Mouse (Mus musculus) lung, postnatal 10 days (tissue): ENCODE data around the gene Ets2.
A peak's percentile ranks its signal among the peaks of the same experiment; 100 is the strongest.
"Not testable (repeated sequence)": the region's sequence is repeated elsewhere in the genome, so short reads cannot be mapped to it uniquely, and the experiment has no call there.

Source experiments
- DNase-seq: peaks from one replicate; pipeline ENCODE4 v3.0.0; 2021

Ets2 gene

DNA sequence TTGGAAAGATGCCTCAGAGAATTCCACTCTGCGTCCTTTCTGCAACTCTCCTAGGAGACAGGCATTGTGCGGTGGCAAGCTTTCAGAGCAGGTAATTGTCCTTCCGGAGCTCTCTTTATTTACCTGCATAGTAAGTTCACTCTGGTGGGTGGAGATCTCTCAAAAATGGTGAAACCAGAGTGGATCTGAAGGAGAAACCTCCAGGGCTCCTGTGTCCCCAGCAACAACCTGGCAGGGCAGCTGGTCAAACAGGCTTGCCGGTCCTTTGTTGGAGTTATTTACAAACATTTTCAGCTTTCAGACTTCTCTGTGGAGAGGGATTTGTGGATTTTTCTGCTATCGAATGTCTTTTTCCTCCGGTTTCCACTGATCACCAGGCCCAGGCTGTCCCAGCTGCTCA is 34.6 kb downstream of the Ets2 start:
- DNase-seq = no peak

DNA sequence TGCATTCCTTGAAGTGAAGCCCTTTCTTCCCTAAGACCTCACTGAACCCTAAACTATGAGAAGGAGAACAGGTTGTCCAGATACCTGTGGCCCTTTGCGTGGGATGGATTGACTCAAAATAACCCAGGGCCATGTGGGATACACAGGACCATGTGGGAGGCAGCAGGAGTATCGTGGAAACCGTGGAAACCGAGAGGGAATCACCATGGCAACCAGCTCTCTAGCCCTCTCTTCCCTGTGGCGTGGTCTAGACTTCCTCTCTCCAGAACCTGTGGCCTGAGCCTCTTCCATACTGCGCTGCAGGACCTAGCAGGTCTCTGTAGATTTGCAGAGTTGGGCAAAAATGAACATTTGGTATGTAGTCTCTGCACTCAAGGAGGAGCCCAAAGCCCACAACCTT is 37.6 kb downstream of the Ets2 start:
- no peak for DNase-seq

DNA sequence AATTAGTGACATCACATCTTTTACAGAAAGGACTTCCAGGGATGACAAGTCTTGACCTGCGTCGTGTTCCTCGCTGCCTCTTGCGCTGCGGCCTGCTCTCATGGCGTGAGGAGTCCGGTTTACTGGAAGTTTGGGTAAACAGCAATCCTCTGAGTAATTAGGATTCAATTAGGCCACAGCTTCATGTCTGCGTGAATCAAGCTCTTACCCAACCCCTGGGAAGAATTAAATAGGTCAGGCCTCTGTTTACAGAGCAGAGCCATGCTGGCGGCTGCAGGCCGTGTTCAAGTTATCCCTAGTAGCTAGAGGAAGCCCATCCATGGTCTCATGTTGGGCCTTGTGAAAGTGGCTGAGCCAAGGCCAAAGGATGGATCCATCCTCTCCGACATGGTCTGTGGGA is 39.5 kb downstream of the Ets2 start:
- peak; percentile 62 for DNase-seq

DNA sequence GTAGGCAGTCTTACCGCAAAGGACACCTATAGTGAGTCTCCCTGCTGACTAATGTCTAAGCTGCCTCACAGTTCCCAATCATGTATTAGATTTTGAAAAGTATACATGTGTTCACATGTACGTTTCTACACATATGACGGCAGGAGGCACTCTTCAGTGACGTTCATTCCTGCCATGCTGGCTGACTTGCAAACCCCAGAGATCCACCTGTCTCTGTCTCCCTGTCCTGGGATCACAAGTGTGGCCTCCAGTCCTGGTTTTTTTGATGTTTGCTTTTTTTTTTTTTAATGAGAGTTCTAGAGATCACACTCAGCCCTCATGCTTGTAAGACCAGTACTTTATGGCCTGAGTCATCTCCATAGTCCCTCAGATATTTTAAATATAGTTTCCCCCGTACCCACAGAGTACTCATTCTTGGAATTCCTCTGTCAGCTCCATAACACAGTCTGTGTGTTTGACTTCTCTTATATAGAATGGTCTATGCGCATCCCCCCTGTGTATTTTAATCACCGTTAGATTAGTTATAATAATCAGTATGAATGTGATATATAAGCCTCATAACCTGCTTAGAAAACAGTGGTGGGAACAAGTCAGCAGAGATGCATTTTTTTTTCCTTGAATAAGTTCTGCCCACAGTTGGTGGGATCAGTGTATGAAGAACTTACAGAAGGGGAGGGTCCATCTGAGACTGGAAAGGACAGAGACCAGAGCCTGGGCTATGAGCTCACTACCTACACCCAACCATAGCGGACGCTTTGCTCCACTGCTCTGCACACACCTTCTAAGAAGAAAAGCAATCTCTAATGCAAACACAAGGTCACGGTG is 40.3 kb downstream of the Ets2 start:
- no peak for DNase-seq

DNA sequence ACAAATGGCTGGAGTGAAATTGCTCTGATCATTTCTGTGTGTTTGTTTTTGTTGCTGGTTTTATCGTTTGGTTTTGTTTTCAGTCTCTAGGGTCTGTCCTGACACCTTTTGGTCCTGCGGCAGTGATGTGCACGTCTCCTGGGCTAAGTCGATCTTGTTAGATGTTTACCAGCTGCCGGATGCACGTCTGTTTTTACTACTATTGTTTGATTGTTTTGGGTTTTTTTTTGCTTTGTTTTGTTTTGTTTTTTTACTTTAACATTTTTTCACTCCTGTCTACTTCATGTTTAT is 40.8 kb downstream of the Ets2 start:
- DNase-seq = no peak

DNA sequence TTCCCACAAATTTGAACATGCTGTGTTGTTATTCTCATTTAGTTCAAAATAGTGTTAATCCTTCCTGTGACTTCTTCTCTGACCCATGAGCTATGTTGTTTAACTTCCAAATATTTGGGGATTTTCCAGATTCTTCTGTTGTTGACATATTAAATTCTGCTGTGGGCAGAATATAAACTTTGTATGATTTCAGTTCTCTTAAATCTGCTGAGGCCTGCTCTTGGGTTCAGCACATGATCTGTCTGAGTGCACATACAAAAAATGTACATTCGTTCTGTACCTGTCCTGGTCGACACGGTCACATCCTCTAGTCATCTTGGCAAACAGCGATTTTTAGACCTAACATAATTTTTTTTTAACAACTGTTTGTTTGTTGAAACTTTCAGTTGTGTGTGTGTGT is 41.2 kb downstream of the Ets2 start:
- DNase-seq = no peak

DNA sequence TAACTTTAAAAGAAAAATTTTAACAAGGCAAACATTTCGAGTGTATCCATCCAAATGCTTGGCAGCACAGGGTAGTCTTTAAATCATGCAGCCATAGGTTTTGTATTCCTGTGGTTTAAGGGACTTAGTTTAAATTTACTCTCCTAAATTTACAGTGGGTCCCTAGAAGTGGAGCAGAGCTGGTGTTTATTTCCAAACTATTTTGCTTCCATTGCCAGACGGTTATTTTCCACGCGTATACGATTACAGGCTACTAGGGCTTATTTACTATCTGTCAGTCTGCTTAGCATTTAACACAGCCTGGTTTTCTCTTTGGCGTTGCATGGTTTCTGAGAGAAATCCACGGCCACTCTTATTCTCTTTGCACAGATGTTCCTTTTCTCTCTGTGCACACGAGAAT is 42.9 kb downstream of the Ets2 start:
- DNase-seq = no peak

DNA sequence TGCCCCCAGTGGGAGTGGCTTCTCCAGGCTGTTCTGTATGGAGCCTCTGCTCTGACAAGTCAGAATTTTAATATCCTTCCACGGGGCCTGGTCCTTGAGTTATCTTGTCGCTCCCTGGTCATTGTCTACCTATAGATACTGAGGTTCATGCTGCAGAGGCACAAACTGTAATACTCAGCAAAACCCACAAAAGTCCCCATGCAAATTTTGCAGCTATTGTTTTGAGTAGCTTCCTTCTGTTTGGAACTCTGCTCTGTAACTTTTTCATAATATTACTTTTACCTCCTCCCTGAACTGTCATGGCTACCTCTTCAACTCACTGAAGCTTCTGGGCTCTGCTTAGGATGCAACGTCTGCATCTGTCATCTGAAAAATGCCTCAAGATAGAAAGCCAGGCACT is 43.8 kb downstream of the Ets2 start:
- no peak for DNase-seq

DNA sequence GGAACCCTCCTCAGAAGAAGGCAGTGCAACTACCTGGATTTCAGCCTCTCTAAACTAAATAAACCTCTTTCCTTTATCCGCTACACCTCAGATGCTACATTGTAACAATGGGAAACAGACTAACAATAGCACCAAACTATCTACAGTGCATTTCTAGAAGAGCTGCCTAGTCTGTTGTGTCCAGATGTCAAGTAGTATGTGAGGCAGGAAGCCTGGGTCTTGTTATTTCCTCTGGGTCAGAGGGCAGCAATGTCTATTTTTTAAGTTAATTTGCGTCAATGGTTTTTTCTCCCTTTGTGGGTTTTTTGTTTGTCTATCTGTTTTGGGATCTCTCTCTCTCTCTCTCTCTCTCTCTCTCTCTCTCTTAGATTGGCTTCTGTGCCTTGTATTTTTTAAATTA is 44.7 kb downstream of the Ets2 start:
- DNase-seq = no peak

DNA sequence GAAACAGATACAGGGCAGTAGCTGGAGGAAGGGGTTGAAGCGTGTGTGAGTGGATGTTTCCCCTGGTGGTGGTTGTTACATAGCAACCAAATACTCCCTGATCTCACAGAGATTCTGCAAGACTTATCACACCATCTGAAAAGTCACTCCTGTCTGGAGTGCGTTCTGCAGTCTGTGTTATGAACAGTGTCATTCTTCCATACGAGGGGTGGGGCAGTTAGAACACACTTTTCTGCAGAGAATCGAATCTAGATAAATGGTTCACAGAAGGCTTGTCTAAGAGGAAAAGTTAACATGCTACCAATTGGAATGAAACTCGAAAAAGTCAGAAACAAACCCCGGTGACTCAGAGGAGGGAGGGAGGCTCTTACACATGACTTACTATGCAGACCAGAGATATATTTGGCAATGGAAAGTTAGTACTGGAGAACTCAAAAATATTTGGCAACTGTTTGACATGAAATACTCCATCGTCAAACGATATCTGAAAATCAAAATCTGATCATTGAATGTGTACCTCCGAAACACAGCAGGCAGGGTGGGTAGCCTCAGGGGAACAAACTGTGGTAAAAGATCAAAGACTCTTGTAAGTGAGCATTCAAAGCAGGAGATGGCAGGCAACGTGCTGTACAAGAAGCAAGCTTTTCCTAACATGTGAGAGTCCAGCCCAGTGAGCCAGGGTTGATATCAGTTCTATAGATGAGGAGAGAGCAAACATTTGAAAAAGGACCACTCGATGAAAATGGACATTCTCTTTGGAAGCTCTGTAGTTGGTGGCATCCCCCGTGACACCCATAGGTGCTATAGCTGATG is 47.6 kb downstream of the Ets2 start:
- no peak for DNase-seq

DNA sequence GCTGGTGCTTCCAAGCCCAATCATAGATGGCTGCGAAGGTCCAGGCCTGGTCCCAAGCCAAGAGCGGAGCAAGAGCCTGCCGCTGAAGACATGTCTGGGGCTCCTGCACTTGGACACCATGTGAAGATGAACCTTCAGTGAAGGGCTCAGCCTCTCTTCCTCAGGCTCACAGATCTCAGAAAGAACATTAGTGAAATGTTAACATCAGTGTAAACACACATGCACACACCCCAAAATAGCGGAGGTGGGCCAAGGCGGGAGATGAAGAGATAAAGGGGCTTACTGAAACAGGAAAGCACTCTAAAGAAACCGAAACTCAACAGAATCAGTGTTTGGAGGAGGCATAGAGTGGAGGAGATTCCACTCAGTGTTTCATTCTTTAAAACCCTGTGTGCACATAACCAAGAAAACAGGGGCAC is 48.3 kb downstream of the Ets2 start:
- DNase-seq = peak; percentile 69

DNA sequence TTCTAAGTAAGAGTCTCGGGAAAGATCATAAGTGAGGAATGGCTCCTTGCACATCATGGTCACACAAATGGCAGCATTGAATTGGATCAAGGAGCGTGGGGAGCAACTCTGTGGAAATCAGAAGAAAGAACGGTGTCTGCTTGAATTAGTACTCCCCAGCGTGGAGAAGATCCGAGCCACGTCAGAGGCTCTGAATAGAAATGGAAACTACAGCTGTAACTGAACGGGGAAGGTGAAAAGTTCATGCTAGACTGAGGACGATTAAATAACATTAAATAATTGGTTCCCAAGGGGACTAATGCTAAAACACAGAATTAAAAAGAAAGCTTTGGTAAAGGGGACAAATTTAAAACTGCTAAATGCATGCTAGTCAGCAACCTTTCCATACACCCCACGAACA is 50.6 kb downstream of the Ets2 start:
- DNase-seq = no peak

DNA sequence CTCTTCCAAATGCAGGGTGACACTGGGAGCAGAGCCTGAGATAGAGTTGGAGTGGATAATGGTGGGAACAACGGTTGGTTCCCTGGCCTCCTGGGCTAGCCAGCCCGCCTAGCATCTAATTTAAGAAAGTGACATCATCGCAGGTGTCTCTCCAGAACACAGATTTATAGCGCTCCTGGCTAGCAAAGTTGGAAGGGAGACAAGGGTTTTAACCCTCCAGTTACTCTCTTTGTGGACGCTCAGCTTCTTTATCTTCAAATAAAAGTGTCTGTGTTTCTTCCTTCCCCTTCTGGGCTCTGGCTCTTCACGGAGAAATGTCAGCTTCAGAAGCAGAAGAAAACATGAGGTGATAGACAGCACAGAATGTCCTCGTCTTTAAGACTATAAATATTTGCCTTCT is 51.4 kb downstream of the Ets2 start:
- DNase-seq = no peak

DNA sequence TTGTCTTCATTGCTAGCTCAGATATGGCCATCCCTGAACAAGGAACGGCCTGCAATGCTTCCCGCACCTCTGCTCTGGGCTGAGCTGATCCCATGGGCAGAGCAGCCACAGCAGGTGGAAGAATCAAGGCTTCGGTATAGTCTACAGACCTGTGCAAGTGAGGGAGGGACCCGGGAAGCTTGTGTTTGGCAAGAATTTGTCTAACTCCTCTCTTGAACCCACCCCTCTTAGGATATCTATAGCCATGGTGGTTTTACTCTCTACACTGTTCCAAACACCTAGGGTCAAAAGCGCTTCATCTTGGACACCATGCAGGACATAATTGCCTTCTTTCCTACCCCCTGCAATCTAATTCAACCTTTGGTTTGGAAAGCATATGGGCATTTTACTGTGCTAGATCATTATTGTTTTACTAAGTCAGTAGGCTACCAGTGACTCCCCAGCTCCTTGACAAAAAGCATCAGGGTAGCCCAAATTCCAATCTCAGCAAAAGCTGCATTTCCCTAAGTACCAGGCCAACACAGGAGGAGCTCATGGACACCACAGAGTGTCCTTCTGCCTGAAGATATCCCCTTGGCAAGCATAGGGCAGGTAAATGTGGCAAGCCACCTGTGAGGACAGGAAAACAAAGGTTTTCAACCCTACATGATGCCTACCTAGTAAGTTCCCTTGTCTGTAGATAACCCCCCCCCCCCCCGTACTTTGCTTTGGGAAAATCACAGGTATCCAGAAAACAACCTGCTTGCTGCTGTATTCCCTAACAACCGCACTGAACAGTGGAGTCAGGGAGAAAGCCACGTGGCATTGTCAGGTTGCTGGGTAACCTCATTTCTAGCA is 57.5 kb downstream of the Ets2 start:
- no peak for DNase-seq

DNA sequence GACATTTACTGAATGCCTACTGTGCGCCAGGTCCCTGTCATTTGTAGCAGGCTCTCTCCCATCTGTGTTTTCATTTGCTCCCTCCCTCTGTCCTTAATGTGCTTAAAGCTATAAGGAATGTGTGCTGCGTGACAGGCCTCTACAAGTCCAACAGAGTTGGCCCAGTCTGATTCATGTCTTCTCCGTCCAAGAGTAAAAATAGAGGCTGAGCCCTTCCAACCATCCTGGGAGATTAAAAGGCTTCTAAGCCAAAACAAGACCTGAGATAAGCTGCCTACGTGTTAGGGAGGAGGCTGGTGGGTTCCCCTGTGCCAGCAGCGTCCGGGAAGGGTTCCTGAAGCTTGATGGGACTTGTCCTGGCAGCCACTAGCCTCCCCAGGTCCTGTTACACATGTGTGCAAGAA is 58.1 kb downstream of the Ets2 start:
- DNase-seq = no peak

DNA sequence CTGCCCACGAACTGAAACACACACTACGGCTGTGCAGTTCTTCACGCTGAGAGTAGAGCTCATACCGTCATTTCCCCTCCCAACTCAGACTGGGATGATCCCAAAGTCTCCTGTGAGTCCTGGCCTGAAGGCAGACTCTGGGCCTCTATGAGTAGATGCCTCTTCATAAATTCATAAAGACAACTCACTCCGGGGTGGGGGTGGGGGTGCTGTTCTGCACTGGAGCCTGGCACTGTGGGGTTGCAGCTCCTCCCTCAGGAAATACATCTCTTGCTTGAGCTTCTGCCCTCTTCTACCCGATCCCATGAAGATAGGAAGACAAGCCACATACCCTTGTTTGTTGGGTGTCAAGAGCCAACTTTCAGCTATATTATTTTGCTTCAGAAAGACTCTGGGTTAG is 59.9 kb downstream of the Ets2 start:
- DNase-seq = no peak

DNA sequence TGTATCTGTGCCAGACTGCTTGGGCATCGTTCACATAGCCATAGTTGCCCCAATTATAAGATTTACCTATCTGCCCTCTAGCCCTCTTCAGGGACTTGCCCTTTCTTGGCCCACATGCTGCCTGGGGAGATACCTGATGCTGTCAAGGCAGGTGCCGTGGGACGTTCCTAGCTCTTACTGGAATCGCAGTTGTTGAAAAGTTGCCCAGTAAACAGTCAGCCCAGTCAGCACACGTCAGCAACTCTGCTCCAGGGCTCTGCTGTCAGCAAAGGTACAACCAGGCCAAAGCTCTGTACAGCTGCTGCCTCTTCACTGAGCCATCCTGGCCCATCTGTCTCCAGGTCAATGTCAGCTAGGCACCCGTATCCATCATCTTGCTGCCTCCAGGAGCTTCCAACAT is 61.3 kb downstream of the Ets2 start:
- DNase-seq = no peak

DNA sequence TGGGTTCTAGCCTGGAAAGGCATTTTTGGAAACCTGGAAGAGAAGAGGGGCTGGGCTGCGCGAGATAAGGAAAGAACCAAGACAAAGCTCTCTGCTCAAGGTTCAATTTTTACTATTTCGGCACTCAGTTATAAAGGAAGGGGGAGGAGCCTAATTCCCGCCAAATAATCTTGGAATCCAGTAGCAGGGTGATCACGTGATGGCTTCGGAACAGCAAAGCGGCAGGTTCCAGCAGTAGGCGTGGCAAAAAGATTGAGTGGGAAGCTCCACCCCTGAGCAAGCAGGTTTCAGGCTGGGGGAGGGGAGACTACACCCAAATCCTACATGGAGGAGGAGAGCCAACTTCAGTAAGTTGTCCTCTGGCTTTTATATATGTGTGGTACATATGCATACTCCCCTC is 62.2 kb downstream of the Ets2 start:
- not testable (repeated sequence) for DNase-seq

DNA sequence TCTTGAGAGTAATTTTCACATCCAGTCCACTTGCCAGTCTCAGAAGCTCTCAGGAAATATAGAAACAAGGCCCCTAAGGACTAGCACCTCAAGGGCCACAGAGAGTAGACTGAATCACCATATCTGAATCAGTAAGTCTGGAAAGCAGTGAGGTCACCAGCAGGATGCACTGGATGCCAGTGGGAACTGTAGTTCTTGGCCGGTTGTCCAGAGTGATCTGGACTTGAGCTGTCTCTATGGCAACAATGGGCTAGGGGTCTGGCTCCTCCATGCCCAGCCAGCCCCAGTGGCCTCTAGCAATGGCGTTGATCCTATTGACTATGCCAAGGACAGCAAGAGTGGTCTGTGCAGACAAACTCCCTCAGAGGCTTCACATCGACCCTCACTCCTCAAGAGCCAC is 64.3 kb downstream of the Ets2 start:
- DNase-seq = no peak

DNA sequence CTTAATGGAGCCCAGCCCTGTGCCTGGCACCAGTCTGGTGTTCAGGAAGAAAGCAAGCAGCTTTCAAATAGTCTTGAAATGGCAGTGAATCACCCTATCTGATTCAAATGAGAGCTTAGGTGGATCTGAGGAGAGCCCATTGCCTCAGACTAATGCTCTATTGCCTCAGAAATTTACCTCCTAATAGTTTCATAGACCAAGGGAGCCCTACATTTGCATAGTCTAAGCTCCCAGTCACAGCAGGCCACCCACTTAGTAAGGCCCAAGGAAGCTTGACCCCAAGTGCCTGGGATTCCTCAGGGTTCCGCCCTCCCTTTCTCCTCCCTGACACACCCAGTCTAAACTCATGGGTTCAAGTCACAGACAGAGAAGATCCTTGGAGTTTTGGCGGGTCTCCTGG is 65.4 kb downstream of the Ets2 start:
- DNase-seq = no peak

DNA sequence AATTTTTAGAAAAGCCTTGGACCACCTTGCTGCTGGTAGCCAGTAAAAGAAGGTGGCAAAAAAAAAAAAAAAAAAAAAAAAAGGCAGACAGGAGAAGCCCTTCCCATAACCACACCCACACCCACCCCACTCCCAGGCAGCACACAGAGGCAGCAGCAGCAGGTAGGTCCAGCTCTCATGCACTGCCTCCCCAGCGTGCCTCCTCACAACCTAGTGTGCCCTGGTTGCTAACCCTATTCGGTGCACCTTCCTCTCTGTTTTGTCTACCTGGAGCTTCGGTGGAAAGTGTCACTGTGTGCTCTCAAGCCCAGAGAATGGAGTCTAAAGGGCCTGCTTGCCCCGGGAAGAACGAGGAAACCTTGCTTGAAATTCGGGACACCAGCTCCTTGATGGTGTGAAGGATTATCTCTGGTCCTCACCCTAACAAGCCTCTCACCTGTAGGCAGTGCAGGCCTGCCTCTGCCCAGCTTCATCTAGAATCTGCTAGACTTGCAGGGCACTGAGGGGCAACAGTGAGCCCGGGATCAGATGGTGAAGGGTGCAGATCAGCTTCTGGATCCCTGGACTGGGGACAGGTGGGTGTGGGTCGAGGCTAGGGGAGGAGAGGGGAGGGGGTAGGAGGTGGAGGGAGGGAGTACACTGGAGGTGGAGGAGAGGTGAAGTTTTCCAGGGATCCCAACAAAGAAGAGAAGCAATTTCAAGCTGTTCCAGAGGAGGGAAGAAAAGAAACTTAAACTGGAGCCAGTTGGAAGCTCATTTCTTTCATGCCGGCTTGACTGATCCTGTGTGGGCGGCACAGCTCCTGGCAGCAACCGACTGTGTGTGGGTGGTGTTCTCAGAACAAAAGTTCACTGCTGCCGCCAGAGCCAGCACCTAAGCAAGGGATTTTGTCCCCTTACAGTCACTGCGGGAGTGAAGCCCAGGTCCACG is 67.5 kb downstream of the Ets2 start:
- peak; percentile 69 for DNase-seq

DNA sequence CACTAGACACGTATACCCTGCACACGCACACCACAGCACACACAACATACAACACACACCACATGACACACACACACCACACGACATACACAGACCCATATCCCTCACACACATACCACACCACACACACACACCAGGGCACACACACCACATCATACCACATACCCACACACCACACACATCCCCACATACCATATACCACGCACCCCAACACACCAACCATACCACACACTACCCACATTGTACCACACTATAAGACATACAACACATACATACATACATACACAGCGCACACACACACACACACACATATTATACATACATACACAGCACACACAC is 68.1 kb downstream of the Ets2 start:
- DNase-seq = no peak

DNA sequence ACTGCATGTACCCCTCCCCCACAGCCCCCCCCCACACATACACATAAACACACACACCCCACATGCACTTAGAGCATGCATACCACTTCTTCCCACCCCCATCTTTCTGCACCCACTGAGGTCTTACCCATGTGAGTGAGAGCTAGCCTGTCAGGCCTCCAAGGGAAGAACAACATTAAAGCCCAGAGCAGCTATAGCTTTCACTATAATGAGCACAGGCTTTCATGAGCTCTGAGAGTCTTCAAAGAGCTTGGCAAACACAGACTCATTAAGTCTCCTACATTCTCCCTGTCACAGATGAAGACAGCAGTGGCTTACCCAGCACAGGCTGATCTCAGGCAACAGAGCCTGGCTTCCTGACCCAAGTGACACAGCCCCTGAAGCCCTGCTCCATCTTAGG is 68.5 kb downstream of the Ets2 start:
- DNase-seq = no peak
